Mouse (Mus musculus): ENCODE data around the gene Rce1.
"Not testable (repeated sequence)": the region's sequence is repeated elsewhere in the genome, so short reads cannot be mapped to it uniquely, and the experiment has no call there.

The Rce1 gene

DNA sequence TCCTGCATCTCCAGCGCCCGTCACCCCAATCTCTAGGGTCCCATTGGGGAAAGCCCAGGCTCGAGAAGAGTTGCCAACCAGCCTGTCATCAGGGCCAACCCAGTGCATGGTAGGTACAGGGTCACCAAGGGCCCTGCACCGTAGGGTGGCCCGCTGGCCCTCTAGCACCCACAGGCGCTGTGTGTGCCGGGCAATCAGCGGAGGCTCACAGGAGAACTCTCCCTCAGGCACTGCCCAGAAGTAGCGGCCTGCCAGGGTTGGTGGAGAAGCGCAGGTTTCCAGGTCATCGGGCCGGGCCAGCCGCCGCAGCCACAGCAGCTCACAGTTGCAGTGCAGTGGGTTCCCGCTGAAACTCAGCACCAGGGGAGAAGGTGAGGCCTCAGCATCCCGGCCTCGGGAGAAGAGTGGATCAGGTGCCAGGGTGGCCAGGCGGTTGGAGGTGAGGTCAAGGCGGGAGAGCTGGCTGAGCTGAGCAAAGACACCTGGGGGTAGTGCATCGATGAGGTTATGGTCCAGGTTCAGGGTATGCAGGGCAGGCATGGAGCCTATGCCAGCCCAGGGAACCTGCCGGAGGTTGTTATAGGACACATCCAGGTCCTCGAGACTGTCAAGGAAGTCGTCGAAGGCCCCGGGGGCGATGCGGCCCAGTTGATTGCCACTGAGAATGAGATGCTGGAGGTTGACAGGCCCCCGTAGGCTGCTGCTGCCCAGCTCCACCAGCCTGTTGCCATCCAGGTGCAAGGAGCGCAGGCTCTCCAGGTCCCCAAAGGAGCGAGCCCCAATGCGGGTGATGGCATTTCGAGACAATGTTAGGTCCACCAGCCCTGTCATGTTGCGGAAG is 11.8 kb downstream of the Rce1 start:
- DNase-seq = no peak

DNA sequence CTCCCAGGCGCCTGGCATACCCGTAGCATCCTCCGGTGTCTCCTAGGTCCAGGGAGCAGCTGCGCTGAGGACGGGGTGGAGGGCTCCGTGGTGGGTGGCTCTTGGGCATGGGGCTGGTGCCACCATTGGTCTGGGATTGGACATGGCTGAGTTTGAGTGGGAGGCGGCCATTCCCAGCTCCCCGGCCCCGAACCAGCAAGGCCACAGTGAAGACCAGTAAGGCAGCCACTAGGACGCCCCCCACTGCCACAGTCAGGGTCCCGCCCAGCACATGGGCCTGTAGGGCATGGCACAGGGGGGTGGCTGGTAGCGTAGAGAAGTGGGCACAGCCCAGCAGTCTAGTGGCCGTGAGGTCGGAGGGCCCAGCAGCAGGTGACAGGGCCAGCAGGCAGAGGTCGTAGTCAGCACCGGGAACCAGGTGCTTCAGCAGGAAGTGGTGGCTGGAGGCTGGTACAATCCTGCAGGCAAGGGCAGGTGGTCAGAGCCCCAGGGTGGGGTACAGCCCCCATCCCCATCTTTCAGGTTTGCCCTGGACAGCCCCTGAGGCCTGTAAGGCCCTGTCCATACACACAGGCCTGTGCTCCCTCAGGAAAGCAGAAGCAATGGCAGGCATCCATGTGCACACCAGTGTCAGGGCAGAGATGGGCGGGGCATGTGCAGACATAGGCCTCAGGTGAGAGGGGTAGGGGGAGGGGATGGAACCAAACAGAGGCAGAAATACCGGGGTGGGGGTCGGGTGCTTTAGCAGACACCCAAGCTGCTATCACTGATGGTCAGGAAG is 13.1 kb downstream of the Rce1 start:
- DNase-seq = no peak

DNA sequence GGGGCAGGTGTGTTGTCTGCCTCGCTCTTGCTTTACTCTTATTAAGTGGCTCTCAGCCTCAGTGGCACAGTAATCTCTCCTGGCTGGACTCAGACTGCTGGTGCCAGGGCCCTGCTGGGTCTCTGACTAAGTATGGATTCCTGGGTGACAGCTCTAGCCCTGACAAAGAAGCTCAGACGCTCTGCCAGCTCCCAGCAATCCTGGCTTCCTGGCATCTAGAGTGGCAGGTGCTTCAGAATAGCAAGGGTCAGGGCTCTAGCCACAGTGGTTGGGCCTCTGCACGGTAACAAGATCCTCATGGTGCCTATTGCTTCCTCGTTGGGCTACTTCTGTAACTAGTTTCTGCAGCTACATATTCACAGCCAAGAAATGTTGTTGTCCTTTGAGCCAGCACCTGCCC is 15.3 kb downstream of the Rce1 start:
- no peak for DNase-seq

DNA sequence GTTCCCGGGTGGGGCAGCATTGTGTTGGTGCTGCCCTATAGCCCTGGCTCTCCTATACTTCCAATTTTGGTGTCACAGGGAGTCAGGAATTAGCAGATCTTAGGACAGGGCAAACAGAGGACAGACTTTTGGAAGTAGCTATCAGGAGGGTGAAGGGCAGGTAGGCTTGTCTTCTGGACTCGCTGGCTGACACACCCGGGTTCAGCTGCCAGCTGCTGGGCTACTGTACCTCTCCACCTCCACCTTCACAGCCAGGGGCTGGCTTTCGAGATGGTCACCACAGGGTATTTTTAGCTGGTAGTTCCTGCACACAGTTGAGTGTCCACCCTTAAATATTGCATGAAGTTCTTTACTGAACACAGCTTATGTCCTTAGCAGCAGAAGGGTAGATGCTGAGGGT is 16.9 kb downstream of the Rce1 start:
- no peak for DNase-seq

DNA sequence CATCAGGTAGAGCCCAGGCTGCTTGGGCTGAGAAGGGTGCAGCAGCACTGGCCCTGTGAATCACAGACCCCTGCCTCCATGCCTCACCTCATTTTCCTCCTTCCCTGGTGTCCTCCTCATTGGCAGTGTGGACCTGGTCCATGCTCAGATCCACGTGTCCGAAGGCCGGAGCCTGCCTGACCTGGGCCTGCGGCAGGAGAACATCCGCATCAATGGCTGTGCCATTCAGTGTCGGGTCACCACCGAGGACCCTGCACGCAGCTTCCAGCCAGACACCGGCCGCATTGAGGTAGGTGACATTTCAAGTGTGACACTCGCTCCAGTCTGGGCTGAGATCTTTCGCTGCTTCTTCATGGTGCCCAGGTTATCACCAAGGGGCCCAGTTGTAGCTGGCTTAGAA is 18.0 kb downstream of the Rce1 start:
- no peak for DNase-seq

DNA sequence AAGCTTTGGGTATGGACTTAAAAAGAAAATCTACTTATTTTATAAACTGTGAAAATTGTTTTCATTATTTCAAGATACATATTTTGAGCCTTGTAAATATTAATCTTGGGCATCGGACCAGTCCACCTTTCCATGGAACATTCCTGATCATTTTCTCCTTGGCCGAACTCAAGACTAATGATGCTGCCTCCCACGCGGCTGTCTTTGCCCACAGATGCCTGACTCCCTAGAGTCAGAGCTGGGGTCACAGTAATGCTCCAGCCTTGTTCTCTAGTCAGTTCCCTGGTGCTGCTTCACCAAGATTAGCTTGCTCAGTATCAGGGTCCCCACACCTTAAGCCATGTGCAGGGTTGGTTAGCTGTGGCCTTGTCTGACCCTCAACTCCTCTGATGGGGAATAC is 19.8 kb downstream of the Rce1 start:
- no peak for DNase-seq

DNA sequence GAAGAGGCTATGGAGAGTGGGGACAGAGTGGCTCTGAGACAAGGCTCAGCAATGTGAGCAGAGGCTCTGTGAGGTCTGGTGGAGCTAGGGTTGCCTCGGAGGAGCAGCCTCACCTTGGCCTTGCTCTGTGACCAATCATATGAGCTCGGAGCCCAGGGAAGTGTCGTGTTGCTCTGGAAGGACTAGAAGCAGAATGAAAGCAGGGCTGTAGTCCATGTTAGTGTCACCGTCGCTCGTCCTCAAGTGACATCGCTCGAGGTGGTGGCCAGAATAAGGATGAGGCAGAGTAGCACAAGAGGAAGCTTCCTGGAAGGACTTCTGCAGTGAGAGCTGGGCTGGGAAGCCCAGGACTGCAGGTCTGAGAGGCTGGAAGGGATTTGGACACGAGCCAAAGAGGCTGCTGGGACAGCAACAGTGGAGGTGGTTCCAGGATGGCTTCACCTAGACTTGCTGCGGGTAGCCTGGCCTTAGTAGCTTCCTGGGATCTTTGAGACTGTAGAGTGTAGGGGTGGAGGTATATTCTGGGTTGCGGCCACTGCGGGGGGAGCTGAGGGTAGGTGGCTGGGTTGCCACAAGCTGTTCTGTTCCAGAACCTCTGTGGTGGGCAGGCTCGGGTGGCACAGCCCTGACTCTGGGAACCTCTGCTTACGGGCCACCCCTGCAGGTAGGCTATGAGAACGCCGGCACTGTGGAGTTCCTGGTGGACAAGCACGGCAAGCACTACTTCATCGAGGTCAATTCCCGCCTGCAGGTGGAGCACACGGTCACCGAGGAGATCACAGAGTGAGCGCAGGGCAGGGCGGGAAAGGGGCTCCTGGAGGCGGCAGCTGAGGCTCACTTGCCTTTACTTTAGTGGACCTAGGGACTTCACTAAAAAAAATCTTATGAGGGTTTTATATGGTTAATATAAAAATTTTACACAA is 21.4 kb downstream of the Rce1 start:
- no peak for DNase-seq

DNA sequence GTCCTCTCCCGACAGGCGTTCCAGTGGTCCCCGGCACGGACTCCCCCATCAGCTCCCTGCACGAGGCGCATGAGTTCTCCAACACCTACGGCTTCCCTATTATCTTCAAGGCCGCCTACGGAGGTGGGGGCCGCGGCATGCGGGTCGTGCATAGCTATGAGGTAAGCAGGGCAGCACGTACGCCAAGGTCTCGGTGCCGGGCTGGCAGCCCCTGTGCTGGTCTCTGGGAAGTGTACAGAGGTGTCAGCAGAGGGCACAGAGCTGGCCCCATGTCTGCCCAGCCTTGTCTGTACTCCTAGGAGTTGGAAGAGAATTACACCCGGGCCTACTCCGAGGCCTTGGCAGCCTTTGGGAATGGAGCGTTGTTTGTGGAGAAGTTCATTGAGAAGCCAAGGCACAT is 23.0 kb downstream of the Rce1 start:
- DNase-seq = no peak

DNA sequence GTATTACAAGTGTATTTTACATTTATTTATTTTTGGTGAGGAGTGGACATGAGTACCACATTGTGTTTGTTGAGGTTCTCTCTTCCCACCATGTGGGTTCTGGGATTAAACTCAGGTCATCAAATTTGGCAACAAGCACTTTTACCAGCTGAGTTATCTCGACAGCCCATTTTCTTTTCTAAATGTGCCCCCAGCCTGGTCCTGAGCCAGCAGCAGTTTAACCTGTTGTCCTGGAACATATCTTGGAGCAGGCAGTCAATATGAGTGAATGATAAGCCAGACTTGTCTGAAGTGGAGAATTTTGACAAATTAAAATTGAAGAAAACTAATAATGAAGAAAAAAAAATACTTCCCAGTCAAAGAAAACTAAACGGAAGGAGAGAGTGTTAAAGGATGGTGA is 29.4 kb downstream of the Rce1 start:
- DNase-seq = no peak

DNA sequence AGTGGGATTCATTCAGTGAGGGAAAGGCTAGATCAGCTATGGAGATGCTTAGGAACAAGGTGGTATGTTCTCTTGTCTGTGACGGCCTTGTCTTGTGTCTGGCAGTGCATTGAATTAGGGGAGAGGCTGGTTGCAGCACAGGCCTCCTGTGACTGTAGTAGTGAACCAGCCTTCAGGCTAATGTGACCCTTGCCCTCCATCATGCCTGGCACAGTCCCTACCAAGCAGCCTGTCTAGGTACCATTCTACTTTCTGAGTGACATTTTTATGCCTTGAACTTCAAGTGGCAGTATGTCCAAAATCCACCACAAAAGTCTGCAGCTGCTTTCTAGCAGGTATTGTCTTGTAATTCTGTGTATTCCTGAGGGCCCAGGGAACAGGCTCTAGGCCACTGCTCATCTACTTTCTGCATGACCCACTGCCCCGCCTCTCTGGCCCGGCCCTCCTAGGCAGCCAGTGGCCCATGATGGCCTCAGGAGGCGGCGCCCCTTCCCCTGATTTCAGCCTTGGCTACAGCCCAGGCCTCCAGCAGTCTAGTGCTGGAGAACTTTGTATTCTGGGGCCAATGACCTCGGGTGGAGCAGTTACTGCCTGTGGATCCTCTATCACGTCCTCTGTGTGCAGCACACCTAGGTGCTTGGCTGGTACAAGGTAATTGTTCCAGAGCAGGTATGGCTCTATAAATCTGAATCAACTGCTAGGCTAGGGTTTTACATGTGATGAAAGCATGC is 31.5 kb downstream of the Rce1 start:
- no peak for DNase-seq

DNA sequence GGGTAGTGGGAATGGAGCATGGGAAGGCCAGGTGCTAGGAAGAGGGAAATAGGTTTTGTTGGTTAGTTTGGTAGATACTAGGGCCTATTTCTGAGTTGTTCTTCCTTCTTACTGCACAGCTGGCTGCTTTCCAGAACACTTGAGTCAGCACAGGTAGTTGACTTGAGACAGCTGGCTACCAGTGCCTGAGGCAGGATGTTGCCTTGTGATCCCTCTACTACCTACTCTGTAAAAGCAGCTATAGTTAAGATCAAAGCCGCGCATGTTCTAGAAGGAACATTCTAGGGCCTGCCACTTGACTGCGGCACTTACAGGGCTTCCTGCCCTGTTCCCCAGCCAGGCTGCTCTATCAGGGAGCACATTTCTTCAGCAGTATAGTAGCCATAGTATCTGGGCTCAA is 35.4 kb downstream of the Rce1 start:
- no peak for DNase-seq

DNA sequence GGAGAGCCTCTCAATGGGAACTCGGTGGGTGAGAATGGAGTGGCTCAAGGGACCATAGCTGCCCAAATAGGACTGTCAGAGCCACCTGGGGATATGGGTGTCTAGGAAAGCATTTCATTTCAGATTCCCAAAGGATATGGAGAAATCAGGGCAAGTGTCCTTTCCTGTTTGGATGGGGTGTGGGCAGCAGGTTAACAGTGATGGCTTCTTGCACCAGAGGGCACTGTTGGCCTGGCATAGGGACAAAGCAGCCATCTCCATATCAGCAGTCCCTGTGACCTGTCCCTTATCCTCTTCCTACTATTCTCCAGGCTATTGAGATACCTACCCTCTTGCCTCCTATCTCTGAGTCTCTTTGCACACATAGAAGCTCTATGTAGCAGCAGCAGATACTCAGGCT is 36.4 kb downstream of the Rce1 start:
- no peak for DNase-seq

DNA sequence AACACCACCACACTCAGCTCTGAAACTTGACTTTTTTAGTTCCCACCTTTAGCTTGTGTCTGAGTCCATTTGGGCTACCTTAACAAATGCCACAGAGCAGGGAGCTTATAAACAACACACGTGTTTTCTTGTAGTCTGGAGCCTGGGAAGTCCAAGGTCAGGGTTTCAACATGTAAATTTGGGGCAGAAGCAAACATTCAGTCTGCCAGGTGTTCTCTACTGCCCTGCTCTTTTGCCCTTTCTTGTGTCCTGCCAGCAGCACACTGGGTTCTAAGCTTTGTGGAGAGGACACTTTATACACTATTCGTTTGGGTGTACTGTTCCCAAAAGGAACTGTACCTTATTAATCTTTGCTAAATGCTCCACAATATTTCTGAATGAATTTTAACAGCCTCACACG is 37.0 kb downstream of the Rce1 start:
- no peak for DNase-seq

DNA sequence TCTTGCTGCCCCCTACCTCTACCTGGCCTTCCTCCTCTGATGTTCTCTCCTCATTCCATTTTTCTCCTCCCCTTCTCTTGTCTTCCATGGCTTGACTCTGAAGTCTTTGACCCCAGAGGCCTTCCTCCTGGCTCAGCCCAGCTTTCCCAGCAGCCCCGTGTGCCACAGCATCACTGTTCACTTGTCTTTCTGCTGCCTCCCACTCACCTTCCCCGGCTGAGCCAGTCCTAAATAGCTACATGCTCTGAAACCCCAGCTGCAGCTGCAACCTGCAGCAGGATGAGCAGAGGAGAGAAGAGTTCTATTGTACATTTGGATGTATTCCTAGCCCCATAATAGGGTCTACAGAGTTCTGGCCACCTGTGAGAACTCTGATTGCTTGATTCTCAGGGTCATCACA is 38.0 kb downstream of the Rce1 start:
- DNase-seq = peak; percentile 77

DNA sequence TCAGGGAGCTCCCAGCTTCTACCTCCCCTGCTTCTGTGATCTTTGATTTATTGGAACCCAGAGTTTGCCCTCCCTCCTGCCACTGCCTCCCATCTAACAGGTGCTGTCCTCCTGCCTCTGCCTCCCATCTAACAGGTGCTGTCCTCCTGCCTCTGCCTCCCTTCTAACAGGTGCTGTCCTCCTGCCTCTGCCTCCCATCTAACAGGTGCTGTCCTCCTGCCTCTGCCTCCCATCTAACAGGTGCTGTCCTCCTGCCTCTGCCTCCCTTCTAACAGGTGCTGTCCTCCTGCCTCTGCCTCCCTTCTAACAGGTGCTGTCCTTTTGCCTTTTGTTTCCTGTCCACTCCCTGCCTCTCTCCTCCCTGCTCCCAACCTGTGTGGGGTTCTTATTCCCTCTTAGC is 38.7 kb downstream of the Rce1 start:
- not testable (repeated sequence) for DNase-seq

DNA sequence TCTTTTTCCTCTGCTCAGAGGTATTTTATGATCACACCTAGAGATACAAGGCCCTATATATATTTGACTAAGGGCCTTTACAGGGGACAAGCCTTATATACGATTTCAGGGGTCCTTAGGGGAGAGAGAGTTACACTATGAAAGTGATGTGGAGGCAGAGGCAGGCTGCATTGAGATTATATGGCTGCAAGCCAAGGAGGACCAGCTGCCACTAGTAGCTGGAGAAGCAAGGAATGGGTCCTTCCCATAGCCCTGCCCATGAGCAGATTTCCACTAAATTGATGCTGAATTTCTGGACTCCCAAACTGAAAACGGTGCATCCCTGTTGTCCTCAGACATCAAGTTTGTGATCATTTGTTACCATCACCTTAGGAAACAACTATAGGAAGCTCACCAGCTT is 41.6 kb downstream of the Rce1 start:
- DNase-seq = no peak

DNA sequence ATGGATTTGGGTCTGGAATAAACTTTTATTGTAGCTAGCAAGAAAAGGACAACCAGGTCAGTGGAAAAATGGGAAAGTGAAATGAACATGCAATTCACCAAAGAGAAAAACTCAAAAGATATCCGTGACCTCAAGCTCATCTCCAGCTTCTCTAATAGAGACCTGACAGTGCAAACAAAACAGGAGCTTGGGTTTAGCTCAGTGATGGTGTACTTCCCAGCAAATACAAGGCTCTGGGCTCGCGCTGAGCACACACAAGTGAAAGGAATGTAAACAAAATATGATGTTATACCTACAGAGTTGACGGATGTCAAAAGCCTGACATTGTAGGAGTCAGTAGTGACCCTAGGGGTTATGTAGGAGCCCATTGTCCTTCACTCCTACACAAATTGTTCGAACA is 46.1 kb downstream of the Rce1 start:
- no peak for DNase-seq

DNA sequence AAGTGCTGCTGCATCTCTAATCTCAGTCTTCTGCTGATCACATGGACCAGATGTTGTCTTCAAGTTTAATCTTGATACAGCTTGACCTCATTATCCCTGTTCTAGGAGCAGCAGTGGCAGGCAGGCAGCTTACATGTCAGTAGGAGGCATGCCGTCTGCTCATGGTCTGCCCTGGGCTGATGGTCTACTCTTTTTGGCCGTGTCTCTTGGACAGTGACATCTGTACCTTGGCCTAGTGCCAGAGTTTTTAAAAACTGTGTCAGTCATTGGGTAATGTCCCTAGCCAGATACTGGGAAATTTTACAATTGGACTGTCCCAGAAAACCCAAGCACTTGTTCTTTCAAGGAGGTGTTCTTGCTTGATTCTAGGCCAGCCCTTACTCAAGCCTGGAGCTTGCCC is 46.6 kb downstream of the Rce1 start:
- DNase-seq = no peak

DNA sequence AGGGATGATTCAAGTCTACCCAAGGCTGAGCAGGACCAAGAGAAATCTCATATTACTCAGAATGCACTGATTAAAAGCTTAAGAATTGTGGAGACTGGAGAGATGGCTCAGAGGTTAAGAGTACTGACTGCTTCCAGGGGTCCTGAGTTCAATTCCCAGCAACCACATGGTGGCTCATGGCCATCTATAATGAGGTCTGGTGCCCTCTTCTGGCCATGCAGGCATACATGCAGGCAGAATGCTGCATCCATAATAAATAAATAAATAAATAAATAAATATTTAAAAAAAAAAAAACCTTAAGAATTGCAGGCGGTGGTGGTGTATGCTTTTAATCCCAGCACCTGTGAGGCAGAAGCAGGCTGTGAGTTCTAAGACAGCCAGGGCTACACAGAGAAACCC is 52.2 kb downstream of the Rce1 start:
- no peak for DNase-seq
